ENCODE assay signal across 9 mouse cellular contexts in genomic region chr17:12799368-12800275, GRCm38 (mm10). TPM values are rescaled to one million over a fixed set of nuclear protein-coding genes. Genes with fewer than 3 reads are reported as not detected.
DNase-seq lines count a peak whose midpoint lies in the region; ATAC-seq and TF ChIP-seq lines count a peak whose summit lies in the region.
"Had no signal": no experiment of that assay in that cellular context is flagged by ENCODE, and none has a peak within 500 bp of the region (broad histone marks: within the 10 kb centered on the region; RNA-seq: fewer than 3 reads in every experiment).

No protein-coding gene starts in this region.

- peak; percentile 64; the same call in 1 of the 2 replicates for ATAC-seq in heart, embryonic 13.5 days (ENCODE audit: extremely low read depth, insufficient number of reproducible peaks, low FRiP score, low TSS enrichment)
- ATAC-seq in liver, postnatal 0 days = no peak
- no peak for ATAC-seq in inflammation-experienced regulatory T-cells, adult 6 months

- peak; percentile 26 for DNase-seq in kidney, postnatal 14 days
- no peak for DNase-seq in kidney, postnatal 36 days
- peak; percentile 36 to 56 for DNase-seq in adrenal gland, postnatal 36 days
- peak; percentile 1 for DNase-seq in liver, postnatal 0 days
- DNase-seq in left cerebral cortex, postnatal 14 days (ENCODE audit: low spot score in 2 of 2) = no peak
- DNase-seq: cerebellum, adult 9-10 months; layer of hippocampus, postnatal 36 days had no signal

- peaks cover 38% of the 10 kb centered on the region for H3K36me3 ChIP-seq in heart, embryonic 13.5 days
- H3K36me3 ChIP-seq in liver, postnatal 0 days (replicated peaks; ENCODE audit: insufficient read depth, low read length) = no peaks in the 10 kb centered on the region

- no peak for TF ChIP-seq EP300 in liver, postnatal 0 days (IDR thresholded peaks at IDR 0.05; ENCODE audit: low read depth)

- peak overlapping the region; percentile 99 for H3K27ac ChIP-seq in heart, embryonic 13.5 days (replicated peaks)
- no peak overlapping the region for H3K27ac ChIP-seq in liver, postnatal 0 days (ENCODE audit: low read depth)

- peak; percentile 38; the same call in 1 of the 2 replicates for TF ChIP-seq CTCF in liver, postnatal 0 days (IDR thresholded peaks at IDR 0.05; ENCODE audit: low read depth)

- H3K9ac ChIP-seq in heart, embryonic 13.5 days = no peak overlapping the region
- no peak overlapping the region for H3K9ac ChIP-seq in liver, postnatal 0 days (replicated peaks)

- H3K4me2 ChIP-seq in heart, embryonic 13.5 days = no peak overlapping the region
- no peak overlapping the region for H3K4me2 ChIP-seq in liver, postnatal 0 days (ENCODE audit: low read depth, low read length)

- peaks cover 68% of the 10 kb centered on the region for H3K4me1 ChIP-seq in heart, embryonic 13.5 days
- H3K4me1 ChIP-seq in liver, postnatal 0 days (ENCODE audit: insufficient read depth) = peaks cover 17% of the 10 kb centered on the region

- intact Hi-C loops in left cerebral cortex, postnatal 14 days (cut with DNase I) = loop anchor here (5.0 kb wide), 1 partner anchor 68 kb away; the partner anchor contains the start of gene Mas1

- H3K4me3 ChIP-seq in heart, embryonic 13.5 days = no peak overlapping the region
- H3K4me3 ChIP-seq in liver, postnatal 0 days (ENCODE audit: low read depth, low read length) = no peak overlapping the region

- no peaks in the 10 kb centered on the region for H3K27me3 ChIP-seq in heart, embryonic 13.5 days (replicated peaks)
- no peaks in the 10 kb centered on the region for H3K27me3 ChIP-seq in liver, postnatal 0 days (ENCODE audit: insufficient read depth, low read length)

- H3K9me3 ChIP-seq in heart, embryonic 13.5 days = no peaks in the 10 kb centered on the region
- no peaks in the 10 kb centered on the region for H3K9me3 ChIP-seq in liver, postnatal 0 days (ENCODE audit: low read length)

- WGBS in heart, embryonic 13.5 days = 36% methylated on average over 12 of the region's 12 CpGs
- 66% methylated on average over 12 of the region's 12 CpGs for WGBS in liver, postnatal 0 days (ENCODE audit: insufficient replicate concordance)

RNA-seq across cellular contexts. Expression of gene Igf2r, which starts 30.2 kb away (rescaled TPM):
- total RNA-seq in adrenal gland, postnatal 36 days (2021) = 10 to 100 TPM; 76.5 to 97.4 TPM
- 142 and 143 TPM in 2 replicates for polyA plus RNA-seq in heart, embryonic 13.5 days (2015; fragmentation: Nextera tagmentation; extraction: Ambion mirVana)
- polyA plus RNA-seq in liver, postnatal 0 days (2015; fragmentation: Nextera tagmentation; extraction: Ambion mirVana) = 4.5 and 6.5 TPM in 2 replicates
- total RNA-seq in left cerebral cortex, postnatal 14 days (2021) = 10 to 100 TPM; 25.8 to 25.9 TPM
- 10 to 100 TPM; 14.8 to 40.1 (median 36.0) TPM for polyA plus RNA-seq in inflammation-experienced regulatory T-cells, adult 6 months (2017; shearing (Covaris generic))

Comparison
In these comparisons a context has a peak if more than half of its experiments do, and no peak if none do; other contexts are left out.
1. DNase-seq: peak in kidney, postnatal 14 days (single experiment), adrenal gland, postnatal 36 days (2 of 2) and liver, postnatal 0 days (single experiment); none in kidney, postnatal 36 days (0 of 2) and left cerebral cortex, postnatal 14 days (0 of 2).